Mouse (Mus musculus): ENCODE results near the gene Cul3.

The Cul3 gene

GRCm38 (mm10) chr1:80315533-80316045 is 24.7 kb downstream of the Cul3 start:
- DNase-seq (ENCODE audit: low read depth, low spot score): peak; percentile 64

- DNase-seq (ENCODE audit: low read depth, low spot score): no peak
These were observed 47.0 kb downstream of the Cul3 start for GRCm38 (mm10) chr1:80293307-80293706.

GRCm38 (mm10) chr1:80278731-80279130 is 61.5 kb downstream of the Cul3 start:
- DNase-seq (ENCODE audit: low read depth, low spot score): no peak

GRCm38 (mm10) chr1:80260443-80260842 is 79.8 kb downstream of the Cul3 start:
- DNase-seq (ENCODE audit: low read depth, low spot score): no peak

- DNase-seq (ENCODE audit: low read depth, low spot score): peak; percentile 33
These were observed 81.6 kb downstream of the Cul3 start for GRCm38 (mm10) chr1:80258632-80259031.

- DNase-seq (ENCODE audit: low read depth, low spot score): no peak
These were observed 87.0 kb downstream of the Cul3 start for GRCm38 (mm10) chr1:80253309-80253708.

GRCm38 (mm10) chr1:80250247-80250646 is 90.0 kb downstream of the Cul3 start:
- DNase-seq (ENCODE audit: low read depth, low spot score): no peak

GRCm38 (mm10) chr1:80247131-80247530 is 93.1 kb downstream of the Cul3 start:
- no peak for DNase-seq (ENCODE audit: low read depth, low spot score)

GRCm38 (mm10) chr1:80244123-80244522 is 96.2 kb downstream of the Cul3 start:
- DNase-seq (ENCODE audit: low read depth, low spot score): no peak

GRCm38 (mm10) chr1:80241579-80241978 is 98.7 kb downstream of the Cul3 start:
- DNase-seq (ENCODE audit: low read depth, low spot score): no peak

GRCm38 (mm10) chr1:80240017-80240660 is 100.1 kb downstream of the Cul3 start:
- DNase-seq (ENCODE audit: low read depth, low spot score): peak; percentile 66

GRCm38 (mm10) chr1:80239481-80239880 is 100.8 kb downstream of the Cul3 start:
- DNase-seq (ENCODE audit: low read depth, low spot score): peak; percentile 53

- DNase-seq (ENCODE audit: low read depth, low spot score): peak; percentile 88
These were observed 103.2 kb downstream of the Cul3 start for GRCm38 (mm10) chr1:80236951-80237702.

GRCm38 (mm10) chr1:80236126-80236525 is 104.2 kb downstream of the Cul3 start:
- peak; percentile 47 for DNase-seq (ENCODE audit: low read depth, low spot score)

GRCm38 (mm10) chr1:80230612-80231011 is 109.7 kb downstream of the Cul3 start:
- no peak for DNase-seq (ENCODE audit: low read depth, low spot score)

- peak; percentile 24 for DNase-seq (ENCODE audit: low read depth, low spot score)
These were observed 115.4 kb downstream of the Cul3 start for GRCm38 (mm10) chr1:80224839-80225412.

GRCm38 (mm10) chr1:80221151-80221550 is 119.1 kb downstream of the Cul3 start:
- DNase-seq (ENCODE audit: low read depth, low spot score): no peak

- DNase-seq (ENCODE audit: low read depth, low spot score): peak; percentile 45
These were observed 122.0 kb downstream of the Cul3 start, which contains the start of gene Fam124b for GRCm38 (mm10) chr1:80218268-80218667. TSS of gene Fam124b (minus strand) at chr1:80218473.

Data from ZHBTc4 (cell line).